Mouse (Mus musculus) T-helper 1 cell (primary cell): Measurements from ENCODE around the gene Col20a1.

Source experiments
- in situ Hi-C: fragments of 300-600 bp; cut with MboI, MseI; formaldehyde crosslinking; loops from one replicate; pipeline ENCODE4 v1.15.1; 2025; ENCODE audit warnings: high pct_unique_total_duplicates

The Col20a1 gene

GRCm38 (mm10) chr2:181060127-181060526 is 73.8 kb downstream of the Col20a1 start:
- in situ Hi-C loops: no loop called here

- in situ Hi-C loops: no loop called here
Measured at GRCm38 (mm10) chr2:181065827-181066226, 79.5 kb downstream of the Col20a1 start.
